Mouse (Mus musculus): ENCODE results near the gene Col24a1.

GRCm38 (mm10) chr3:145274191-145274590, 18.1 kb upstream of the Col24a1 start:
- TF ChIP-seq CTCF (IDR thresholded peaks at IDR 0.05; ENCODE audit: borderline replicate concordance, insufficient read depth, low read length) (no peak), POLR2A (IDR thresholded peaks at IDR 0.05; ENCODE audit: low read depth, low read length) (no peak)
